Mouse (Mus musculus) 3T3-L1 (cell line): Measurements from ENCODE around the gene Grem1.

Experiments
- DNase-seq: peaks from one replicate; pipeline ENCODE4 v3.0.0-alpha.2; 2015; ENCODE audit warnings: low read depth, low spot score

Grem1 gene

DNA sequence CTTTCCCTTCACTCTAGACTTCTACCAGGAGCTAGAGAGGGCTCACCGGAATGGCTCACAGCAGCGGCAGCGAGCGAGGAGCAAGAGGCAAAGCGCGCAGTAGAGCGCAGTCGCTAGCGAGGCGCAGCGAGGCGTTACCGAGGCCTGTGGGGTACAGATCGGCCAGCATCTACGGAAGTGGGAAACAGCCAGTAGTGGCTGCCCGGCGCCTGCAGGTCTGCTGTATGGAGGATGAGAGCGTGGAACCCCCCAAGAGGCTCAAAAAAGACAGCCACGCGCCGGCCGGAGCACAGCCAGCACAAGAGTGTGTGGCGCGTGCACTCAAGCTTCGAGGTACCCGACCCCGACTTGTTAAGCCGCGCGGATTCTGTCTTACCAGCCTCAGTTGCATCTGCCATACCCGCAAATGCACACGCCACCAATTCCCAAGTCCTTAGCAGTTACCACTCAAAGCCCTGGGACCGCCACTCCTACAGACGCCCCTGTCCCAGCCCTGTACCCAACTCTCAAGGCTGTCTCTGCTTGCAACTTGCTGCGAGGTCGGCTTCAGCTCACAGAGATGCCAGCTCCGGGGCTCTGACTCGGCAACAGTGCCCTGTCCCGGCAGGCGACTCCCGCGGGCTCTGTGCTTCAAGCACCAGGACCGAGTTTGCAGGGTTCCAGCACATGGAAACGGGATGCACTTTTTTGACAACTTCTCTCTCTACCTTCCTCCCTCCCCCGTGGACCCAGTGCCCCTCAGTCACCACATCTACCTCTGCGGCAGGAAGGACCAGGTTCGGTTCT, 728 bp downstream of the Grem1 start:
- peak; percentile 55 for DNase-seq

DNA sequence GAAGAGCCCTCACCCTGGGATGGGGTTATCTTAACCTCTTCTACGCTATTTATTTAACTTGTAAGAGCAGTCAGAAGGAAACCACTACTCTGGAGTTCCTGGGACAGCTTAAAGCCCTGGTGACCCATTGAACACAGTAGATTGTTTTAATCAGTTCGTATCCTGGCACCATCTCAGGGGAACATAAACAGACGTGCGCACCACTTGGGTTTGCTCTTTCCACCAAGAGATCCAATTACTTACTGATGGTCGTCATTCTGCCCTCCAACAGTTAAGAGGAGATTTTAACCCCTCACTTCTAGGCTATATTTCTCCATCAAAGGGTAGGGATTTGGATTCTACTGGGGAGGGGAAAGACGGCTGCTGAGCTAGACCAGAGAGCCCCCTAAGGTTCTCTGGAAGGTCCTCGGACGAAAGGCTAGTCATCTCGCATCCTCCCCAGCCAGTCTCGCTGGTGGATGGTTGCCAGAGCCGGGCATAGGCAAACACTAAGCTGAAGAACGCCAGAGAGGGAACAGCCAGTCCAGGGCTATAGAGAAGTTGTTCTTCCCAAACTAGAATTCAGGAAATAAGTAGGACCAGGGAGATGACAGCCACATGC, 1.4 kb downstream of the Grem1 start:
- peak; percentile 79 for DNase-seq

DNA sequence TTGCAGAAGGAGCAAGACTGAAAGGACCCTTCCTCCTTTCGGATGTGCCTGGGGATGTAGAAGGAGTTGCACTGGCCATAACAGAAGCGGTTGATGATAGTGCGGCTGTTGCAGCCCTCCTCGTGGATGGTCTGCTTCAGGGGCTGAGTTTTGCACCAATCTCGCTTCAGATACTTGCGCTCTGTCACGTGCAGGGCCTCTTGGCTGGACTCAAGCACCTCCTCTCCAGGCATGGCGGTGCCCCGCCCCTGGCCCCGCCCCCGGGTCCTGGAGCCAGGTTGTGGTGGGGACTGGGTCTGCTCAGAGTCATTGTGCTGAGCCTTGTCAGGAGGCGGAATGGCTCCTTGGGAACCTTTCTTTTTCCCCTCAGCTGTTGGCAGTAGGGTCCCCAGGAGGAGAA, 8.7 kb downstream of the Grem1 start:
- no peak for DNase-seq

DNA sequence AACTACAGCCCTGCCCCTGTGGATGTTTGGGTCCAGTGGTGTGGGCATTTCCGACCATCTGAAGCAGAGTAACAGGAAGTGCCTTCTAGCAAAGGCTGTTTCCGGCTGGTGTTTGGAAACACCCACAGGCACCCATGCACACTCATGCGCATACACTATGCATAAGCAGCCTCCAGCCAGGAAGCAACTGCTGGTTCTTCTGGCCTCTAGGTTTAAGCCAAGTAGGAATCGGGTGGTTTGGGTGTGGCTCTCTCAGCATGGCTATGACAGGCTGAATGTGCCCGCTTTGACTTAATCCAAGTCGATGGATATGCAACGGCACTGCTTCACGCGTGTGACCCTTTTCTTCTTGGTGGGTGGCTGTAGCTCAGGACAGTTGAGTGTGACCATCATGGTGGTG, 9.1 kb downstream of the Grem1 start:
- DNase-seq, result no peak

DNA sequence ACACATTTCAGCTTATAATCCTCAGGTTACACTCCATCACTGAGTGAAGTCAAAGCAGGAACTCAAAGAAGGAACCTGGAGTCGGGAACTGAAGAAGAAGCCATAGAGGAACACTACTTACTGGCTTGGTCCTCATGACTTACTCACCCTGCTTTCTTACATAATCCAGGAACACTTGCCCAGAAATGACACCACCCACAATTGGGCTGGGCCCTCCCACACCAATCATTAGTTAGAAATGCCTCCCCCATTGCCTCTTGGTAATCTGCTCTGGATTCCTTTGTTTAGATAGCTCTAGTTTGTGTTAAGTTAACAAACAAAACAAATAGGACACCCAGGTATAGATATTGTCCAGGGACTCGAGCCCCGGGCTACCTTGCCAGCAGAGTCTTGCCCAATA, 29.9 kb downstream of the Grem1 start:
- DNase-seq, result peak; percentile 41

DNA sequence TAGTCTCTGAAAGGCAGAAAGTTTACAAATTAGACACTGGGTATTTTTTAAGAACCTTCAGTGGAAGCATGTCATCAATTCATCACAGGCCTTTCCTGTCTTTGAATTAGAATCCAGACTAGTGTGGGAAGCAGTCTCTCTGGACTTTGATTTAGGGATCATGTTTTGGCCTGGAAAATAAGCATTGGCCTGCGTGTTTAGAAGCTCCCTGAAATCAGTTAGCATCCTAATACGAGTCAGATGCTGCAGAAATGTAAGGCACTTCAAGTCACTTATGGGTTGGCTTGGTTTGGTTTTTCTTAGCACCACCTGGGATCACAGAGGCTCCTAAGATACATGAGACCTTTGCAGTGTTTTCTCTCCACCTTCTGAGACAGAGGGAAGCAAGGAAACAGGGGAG, 43.6 kb downstream of the Grem1 start:
- DNase-seq, result no peak

DNA sequence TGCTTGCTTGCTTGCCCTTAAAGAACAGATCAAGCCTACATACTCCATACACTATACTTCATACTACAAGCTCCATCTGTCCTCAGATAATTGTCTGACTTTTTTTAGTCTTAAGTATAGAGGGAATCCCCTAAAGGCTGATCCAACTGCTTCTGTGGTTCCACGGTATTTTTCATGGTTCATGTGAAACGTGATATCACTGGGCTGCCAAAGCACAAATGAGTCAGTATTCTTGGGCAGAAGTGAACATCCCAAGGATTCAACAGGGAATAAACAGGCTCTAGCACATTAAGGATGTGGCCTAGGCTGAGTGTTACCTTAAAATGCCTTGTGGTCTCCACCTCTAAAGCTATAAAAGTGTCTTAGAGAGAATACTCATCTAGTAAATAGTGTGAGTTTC, 45.0 kb downstream of the Grem1 start:
- peak; percentile 95 for DNase-seq

DNA sequence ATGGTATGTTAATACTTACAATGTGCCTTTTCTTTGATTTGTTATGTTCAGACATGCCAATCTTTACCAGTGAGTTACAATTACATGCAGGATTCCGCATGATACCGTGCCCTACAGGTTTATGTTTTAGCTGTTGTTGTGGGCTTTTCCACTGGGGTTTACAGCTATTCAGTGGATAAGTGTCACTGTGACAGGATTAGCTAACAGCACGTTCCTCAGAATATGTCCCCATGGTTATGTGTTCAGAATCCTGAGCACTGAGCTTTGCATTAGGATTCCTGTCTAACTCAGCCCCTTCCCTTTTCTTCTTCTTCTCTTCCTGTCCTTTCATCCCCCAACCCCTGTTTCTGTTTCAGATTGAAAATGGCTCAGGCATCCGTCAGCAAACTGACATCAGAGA, 50.9 kb downstream of the Grem1 start:
- no peak for DNase-seq

DNA sequence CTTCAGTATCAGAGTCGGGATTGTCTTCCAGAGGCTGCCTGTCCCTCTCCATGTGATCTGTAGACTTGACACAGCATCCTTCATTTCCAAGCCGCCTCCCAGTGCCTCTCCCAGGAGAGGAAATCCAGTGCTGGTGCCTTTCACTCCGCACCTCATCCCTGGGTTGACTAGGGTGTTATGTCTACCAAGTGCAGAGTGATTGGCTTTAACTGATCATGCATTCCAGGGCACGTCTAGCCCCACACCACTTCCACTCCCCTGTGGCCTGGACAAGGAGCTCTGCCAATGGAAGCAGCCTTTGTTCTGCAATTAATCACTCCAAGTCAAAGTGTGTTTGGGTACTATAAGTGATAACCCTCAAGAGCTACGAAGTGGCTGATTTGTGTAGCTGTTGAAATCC, 56.9 kb downstream of the Grem1 start:
- DNase-seq, result no peak

DNA sequence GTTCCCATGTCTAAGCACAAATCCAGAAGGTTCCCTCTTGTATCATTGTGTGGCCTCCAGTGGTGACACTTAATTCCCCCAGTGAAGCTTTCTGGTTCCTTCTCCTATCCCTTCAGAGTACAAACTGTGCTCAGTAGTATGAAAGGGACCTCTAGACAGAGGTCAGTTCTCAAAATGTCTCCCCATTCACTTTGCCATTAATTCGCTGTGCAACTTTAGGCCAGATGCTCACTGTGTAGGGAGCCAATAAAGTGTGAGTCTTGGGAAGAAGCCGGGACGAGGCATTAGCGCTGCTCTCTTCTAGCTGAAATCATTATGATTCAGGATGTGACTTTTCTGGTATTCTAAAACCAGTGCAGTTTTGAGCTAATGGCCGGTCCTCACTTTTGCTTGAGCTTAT, 61.8 kb downstream of the Grem1 start:
- DNase-seq, result no peak

DNA sequence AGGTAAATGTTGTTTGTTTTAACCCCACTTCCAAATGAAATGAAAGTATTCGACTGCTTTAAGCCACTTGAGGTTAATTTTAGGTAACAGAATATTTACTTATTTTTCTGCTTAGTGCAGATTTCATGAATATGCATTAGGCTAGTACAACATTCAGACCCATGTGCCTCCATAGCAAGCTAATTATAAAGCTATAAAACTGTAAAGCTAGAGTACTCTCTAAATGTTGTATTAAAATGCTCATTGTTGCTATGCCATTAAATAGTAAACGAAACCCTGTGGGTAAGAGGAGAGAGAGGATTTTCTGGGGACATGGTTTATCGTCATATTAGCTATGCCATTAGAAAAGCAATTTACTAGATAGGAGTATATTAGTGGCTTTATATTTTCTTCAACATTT, 62.2 kb downstream of the Grem1 start:
- no peak for DNase-seq
